Mouse (Mus musculus) myocyte (in vitro differentiated cells): ENCODE measurements at regions not wholly inside any gene's neighbourhood (a gene's known extent, or its start where the extent isn't known, plus 50 kb on each side); places are given as distances from the start of the nearest gene placed in this dataset.
A peak's percentile ranks its signal among the peaks of the same experiment; 100 is the strongest.

ENCODE experiments used
- CEBPB ChIP-seq: IDR thresholded peaks from 2 replicates; pipeline ENCODE4 v1.6.1; 2011; ENCODE audit warnings: mild to moderate bottlenecking, moderate library complexity; ENCODE audit not compliant: poor library complexity, insufficient read depth, severe bottlenecking
- E2F4 ChIP-seq: IDR thresholded peaks from one replicate; pipeline ENCODE4 v1.6.1; 2011; ENCODE audit warnings: mild to moderate bottlenecking, control low read depth, moderate library complexity; ENCODE audit not compliant: insufficient read depth
- MAX ChIP-seq: IDR thresholded peaks from one replicate; pipeline ENCODE4 v1.6.1; 2011; ENCODE audit warnings: low read depth, mild to moderate bottlenecking, control low read depth
- MYOD1 ChIP-seq, 3 experiments: IDR thresholded peaks; one replicate each; pipeline ENCODE4 v1.6.1; 2011; ENCODE audit warnings: control low read depth in 2 of 3, low read depth in 2 of 3, mild to moderate bottlenecking in 2 of 3, moderate library complexity in 1 of 3; ENCODE audit not compliant: insufficient read length in 2 of 3, control insufficient read depth in 1 of 3
- MYOG ChIP-seq, 3 experiments: IDR thresholded peaks; one replicate each; pipeline ENCODE4 v1.6.1; 2011; ENCODE audit warnings: control low read depth in 2 of 3, low read depth in 2 of 3, mild to moderate bottlenecking in 2 of 3; ENCODE audit not compliant: insufficient read length in 2 of 3, control insufficient read depth in 1 of 3, insufficient read depth in 1 of 3
- POLR2A ChIP-seq: IDR thresholded peaks from one replicate; pipeline ENCODE4 v1.6.1; 2011; ENCODE audit warnings: low read depth, mild to moderate bottlenecking, control low read depth, moderate library complexity; ENCODE audit not compliant: insufficient read length
- POLR2AphosphoS2 ChIP-seq: IDR thresholded peaks from one replicate; pipeline ENCODE4 v1.6.1; 2011; ENCODE audit warnings: low read depth, control low read depth; ENCODE audit not compliant: insufficient read length
- REST ChIP-seq: IDR thresholded peaks from one replicate; pipeline ENCODE4 v1.6.1; 2011; ENCODE audit warnings: mild to moderate bottlenecking, control low read depth, moderate library complexity; ENCODE audit not compliant: insufficient read depth, insufficient read length
- SRF ChIP-seq: IDR thresholded peaks from one replicate; pipeline ENCODE4 v1.6.1; 2011; ENCODE audit warnings: low read depth; ENCODE audit not compliant: control insufficient read depth, insufficient read length
- TCF12 ChIP-seq: IDR thresholded peaks from one replicate; pipeline ENCODE4 v1.6.1; 2011; ENCODE audit warnings: mild to moderate bottlenecking, control low read depth; ENCODE audit not compliant: poor library complexity, insufficient read depth, severe bottlenecking
- TCF3 ChIP-seq: IDR thresholded peaks from one replicate; pipeline ENCODE4 v1.6.1; 2011; ENCODE audit warnings: low read depth, control low read depth; ENCODE audit not compliant: insufficient read length
- USF1 ChIP-seq: IDR thresholded peaks from one replicate; pipeline ENCODE4 v1.6.1; 2011; ENCODE audit warnings: low read depth, mild to moderate bottlenecking, control low read depth, moderate library complexity

DNA sequence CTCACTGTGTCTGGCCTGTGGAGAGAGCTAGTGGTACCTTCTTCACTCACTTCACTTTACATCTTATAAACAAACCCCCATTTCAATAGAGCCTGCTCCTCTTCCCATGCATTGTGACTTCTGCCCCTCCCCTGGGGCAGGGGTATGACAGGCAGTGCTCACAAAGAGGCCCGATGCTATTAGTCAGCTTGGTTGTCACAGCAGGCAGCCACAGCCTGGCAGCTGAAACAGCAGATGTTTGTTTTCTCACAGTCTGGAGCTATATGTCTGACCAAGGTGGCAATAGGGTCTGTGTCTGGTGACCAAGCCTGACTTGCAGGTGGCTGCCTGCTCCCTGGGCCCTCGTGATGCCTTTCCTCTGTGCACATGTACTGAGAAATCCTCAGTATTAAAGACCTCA lies 472.8 kb downstream of the Bnc2 start:
- TF ChIP-seq USF1 (no peak), TCF12 (peak; percentile 94), MAX (no peak), POLR2A (no peak), POLR2AphosphoS2 (no peak), E2F4 (no peak), MYOG (IDR thresholded peaks at IDR 0.05; ENCODE audit: control insufficient read depth in 1 of 3, insufficient read depth in 1 of 3, insufficient read length in 2 of 3, low read depth in 2 of 3) (peak; percentile 44 to 94 (median 60)), SRF (no peak), TCF3 (peak; percentile 79), CEBPB (peak; percentile 9; the same call in 1 of the 2 replicates), REST (no peak), MYOD1 (IDR thresholded peaks at IDR 0.05; ENCODE audit: control insufficient read depth in 1 of 3, insufficient read length in 2 of 3, low read depth in 2 of 3) (peak; percentile 68 to 99 (median 97))
